Mouse (Mus musculus): ENCODE data around the gene Rab22a. TPM values are rescaled to one million over a fixed set of nuclear protein-coding genes. Genes with fewer than 3 reads are reported as not detected.
"Not testable (repeated sequence)": the region's sequence is repeated elsewhere in the genome, so short reads cannot be mapped to it uniquely, and the experiment has no call there.

Gene Rab22a
- polyA plus RNA-seq (2015; fragmentation: Nextera tagmentation; extraction: Ambion mirVana): 29.7 and 32.5 TPM in 2 replicates

DNA sequence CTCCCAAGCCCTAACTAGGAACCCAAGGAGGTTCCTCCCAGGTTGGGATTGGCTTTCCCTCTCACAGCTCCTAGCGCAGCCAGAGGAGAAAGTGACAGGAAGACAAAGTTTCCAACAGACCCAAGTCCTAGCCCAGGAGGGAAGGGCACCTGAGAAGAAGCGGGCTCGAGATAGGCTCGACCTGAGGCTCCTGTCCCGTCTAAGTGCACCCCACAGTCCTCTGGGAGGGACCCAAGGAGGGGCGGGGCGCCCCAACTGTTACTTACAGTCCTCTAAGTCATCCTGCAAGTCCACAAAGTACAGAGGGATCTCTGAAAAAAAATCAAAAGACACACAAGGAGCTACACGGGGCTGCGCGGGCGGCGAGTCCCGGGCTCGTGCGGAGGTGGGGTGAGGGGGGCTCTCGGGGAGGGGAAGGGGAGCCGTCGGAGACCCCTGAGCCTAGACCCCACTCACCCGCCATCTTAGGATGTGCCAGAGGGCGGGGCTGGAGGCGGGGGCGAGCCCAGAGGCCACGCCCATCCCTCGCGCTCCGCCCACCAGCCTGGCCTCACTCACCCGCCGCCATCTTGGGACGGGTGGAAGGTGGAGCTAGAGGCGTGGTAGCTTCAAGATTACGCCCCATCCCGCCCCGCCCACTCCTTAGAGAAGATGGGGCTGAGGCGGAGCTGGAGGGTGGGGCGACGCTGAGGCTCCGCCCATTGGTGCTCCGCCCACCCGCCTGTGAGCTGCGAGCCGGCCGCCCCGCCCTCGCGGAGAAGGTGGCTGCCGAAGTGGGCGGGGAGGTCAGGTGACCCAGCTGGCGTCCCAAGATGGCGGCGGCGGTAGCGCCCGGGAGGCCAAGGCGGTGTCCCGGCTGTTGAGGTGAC, at the start of gene Rab22a:
TSS of gene Rab22a (plus strand) at position 704 of the 869 bp plus-strand sequence.
- Histone ChIP-seq H3K36me3 (peaks cover 21% of the 10 kb centered on the region; the same call in 1 of the 2 replicates), H3K4me3 (peak within 1 kb of the TSS; percentile 82), H3K4me1 (replicated peaks) (peaks cover 29% of the 10 kb centered on the region), H3K9ac (peak within 1 kb of the TSS; percentile 91), H3K9me3 (replicated peaks) (no peaks in the 10 kb centered on the region), H3K4me2 (peak within 1 kb of the TSS; percentile 79), H3K27me3 (no peaks in the 10 kb centered on the region), H3K27ac (peak within 1 kb of the TSS; percentile 78)
- ATAC-seq (replicated peaks; ENCODE audit: insufficient number of reproducible peaks, insufficient read depth, low FRiP score, low read depth): peak; percentile 99
- WGBS: under 1% methylated on average over 53 of the region's 55 CpGs

- Histone ChIP-seq H3K36me3 (peaks cover 6% of the 10 kb centered on the region; the same call in 1 of the 2 replicates), H3K9ac (no peak overlapping the region), H3K4me3 (no peak overlapping the region), H3K4me2 (no peak overlapping the region), H3K4me1 (replicated peaks) (no peaks in the 10 kb centered on the region), H3K9me3 (replicated peaks) (no peaks in the 10 kb centered on the region), H3K27me3 (no peaks in the 10 kb centered on the region), H3K27ac (no peak overlapping the region)
- 82% methylated on average over 11 of the region's 11 CpGs for WGBS
- no peak for ATAC-seq (replicated peaks; ENCODE audit: insufficient number of reproducible peaks, insufficient read depth, low FRiP score, low read depth)
Observed at GRCm38 (mm10) chr2:173615378-173616081, 44.0 kb upstream of the Rab22a start.

DNA sequence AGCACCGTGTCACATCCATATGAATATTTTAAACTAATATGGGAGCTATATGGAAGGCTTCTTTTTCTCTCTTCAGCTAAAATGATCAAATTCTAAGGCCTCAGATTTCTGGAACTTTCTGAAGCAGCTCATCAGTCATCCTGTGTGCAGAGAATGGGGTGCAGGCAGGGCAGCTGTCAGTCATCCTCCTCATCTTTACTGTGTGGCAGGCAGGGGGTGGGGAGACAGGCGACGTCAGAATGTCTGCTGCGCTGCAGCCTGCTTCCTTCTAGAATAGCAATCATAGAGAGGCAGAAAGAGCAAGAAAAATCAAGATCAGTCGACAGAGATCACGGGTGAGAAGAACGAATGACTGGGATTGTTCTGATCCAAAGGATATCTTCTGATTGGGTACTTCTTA, 43.4 kb upstream of the Rab22a start:
- WGBS: 78% methylated on average over 7 of the region's 7 CpGs
- H3K4me3 ChIP-seq: no peak overlapping the region
- peaks cover 6% of the 10 kb centered on the region; the same call in 1 of the 2 replicates for H3K36me3 ChIP-seq
- no peak overlapping the region for H3K4me2 ChIP-seq
- no peak for ATAC-seq (replicated peaks; ENCODE audit: insufficient number of reproducible peaks, insufficient read depth, low FRiP score, low read depth)
- no peak overlapping the region for H3K27ac ChIP-seq
- H3K9ac ChIP-seq: no peak overlapping the region
- no peaks in the 10 kb centered on the region for H3K9me3 ChIP-seq (replicated peaks)
- no peaks in the 10 kb centered on the region for H3K27me3 ChIP-seq
- no peaks in the 10 kb centered on the region for H3K4me1 ChIP-seq (replicated peaks)

- H3K36me3 ChIP-seq: peaks cover 6% of the 10 kb centered on the region; the same call in 1 of the 2 replicates
- H3K4me1 ChIP-seq (replicated peaks): peaks cover 3% of the 10 kb centered on the region
- 85% methylated on average over 5 of the region's 5 CpGs for WGBS
- no peak for ATAC-seq (replicated peaks; ENCODE audit: insufficient number of reproducible peaks, insufficient read depth, low FRiP score, low read depth)
- H3K4me2 ChIP-seq: no peak overlapping the region
- H3K9ac ChIP-seq: no peak overlapping the region
- H3K27me3 ChIP-seq: no peaks in the 10 kb centered on the region
- no peak overlapping the region for H3K4me3 ChIP-seq
- H3K9me3 ChIP-seq (replicated peaks): no peaks in the 10 kb centered on the region
- H3K27ac ChIP-seq: no peak overlapping the region
Observed at GRCm38 (mm10) chr2:173619132-173619531, 40.4 kb upstream of the Rab22a start.

DNA sequence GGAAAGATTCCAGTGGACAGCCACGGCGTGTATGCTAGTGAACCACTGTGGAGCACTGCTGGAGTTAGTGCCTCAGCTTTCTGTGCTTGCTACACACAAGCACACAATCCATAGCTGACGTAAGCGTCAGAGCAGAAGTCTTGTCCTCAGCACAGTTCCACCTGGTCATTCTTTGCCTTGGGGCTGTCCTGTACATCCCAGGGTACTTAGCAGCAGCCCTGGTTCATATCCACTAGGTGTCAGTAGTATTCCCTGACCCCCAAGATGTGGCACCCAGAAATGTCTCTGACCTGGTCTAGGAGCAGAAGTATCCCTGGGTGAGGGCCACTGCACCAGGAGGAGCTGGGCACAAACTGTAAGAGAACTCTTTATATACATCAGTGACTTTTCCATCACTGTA, 38.9 kb upstream of the Rab22a start:
- Histone ChIP-seq H3K27ac (no peak overlapping the region), H3K9me3 (replicated peaks) (no peaks in the 10 kb centered on the region), H3K4me1 (replicated peaks) (peaks cover 3% of the 10 kb centered on the region), H3K36me3 (no peaks in the 10 kb centered on the region), H3K27me3 (no peaks in the 10 kb centered on the region), H3K9ac (no peak overlapping the region), H3K4me2 (no peak overlapping the region), H3K4me3 (no peak overlapping the region)
- 88% methylated on average over 4 of the region's 4 CpGs for WGBS
- no peak for ATAC-seq (replicated peaks; ENCODE audit: insufficient number of reproducible peaks, insufficient read depth, low FRiP score, low read depth)

DNA sequence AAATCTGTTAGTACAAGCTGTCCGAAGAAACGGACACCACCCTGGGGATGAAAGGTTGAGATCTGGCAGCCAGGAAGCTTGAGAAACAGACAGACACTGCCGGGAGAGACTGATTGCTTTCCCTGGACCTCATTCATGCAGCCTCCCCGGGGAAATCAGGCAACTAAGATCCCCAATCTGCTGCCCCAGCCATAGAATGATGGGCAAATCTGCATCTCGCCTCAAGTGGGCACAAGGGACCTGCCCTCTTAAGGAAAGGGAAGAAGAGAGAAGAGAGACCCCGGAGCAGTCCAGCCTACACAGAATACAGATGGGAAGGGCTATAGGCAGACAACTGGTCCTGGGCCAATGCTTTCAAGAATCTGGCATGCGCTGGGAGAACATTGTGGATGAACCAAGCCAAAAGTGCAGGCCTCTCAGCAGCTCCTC, 37.4 kb upstream of the Rab22a start:
- H3K36me3 ChIP-seq: no peaks in the 10 kb centered on the region
- WGBS: 58% methylated on average over 7 of the region's 7 CpGs
- H3K4me2 ChIP-seq: no peak overlapping the region
- H3K27me3 ChIP-seq: no peaks in the 10 kb centered on the region
- peaks cover 3% of the 10 kb centered on the region for H3K4me1 ChIP-seq (replicated peaks)
- no peaks in the 10 kb centered on the region for H3K9me3 ChIP-seq (replicated peaks)
- no peak for ATAC-seq (replicated peaks; ENCODE audit: insufficient number of reproducible peaks, insufficient read depth, low FRiP score, low read depth)
- no peak overlapping the region for H3K27ac ChIP-seq
- no peak overlapping the region for H3K4me3 ChIP-seq
- no peak overlapping the region for H3K9ac ChIP-seq

DNA sequence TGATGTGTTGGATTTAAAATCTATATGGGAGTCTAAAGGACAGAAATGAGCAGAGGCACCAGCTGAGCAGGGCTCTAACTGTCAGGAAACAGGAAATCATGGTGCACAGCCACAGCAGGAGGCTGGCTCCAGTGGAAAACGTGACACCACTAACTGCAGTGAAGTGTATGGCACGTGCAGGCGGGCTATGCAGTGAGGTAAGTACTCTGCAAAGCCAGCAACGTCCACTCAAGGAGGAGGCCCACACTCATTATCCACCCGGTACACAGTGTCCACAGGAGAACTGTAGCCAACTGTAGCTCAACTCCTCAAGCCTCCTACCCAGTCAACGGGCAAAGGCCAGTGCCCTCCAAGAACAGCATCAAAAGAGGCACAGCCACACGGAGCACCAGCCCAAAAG, 34.9 kb upstream of the Rab22a start:
- Histone ChIP-seq H3K9me3 (replicated peaks) (no peaks in the 10 kb centered on the region), H3K4me2 (no peak overlapping the region), H3K4me3 (no peak overlapping the region), H3K27ac (no peak overlapping the region), H3K4me1 (replicated peaks) (peaks cover 6% of the 10 kb centered on the region), H3K36me3 (no peaks in the 10 kb centered on the region), H3K9ac (no peak overlapping the region), H3K27me3 (no peaks in the 10 kb centered on the region)
- 62% methylated on average over 7 of the region's 7 CpGs for WGBS
- ATAC-seq (replicated peaks; ENCODE audit: insufficient number of reproducible peaks, insufficient read depth, low FRiP score, low read depth): no peak

GRCm38 (mm10) chr2:173625786-173626185, 33.8 kb upstream of the Rab22a start:
- no peak for ATAC-seq (replicated peaks; ENCODE audit: insufficient number of reproducible peaks, insufficient read depth, low FRiP score, low read depth)
- Histone ChIP-seq H3K9me3 (replicated peaks) (no peaks in the 10 kb centered on the region), H3K27me3 (no peaks in the 10 kb centered on the region), H3K4me2 (no peak overlapping the region), H3K4me3 (no peak overlapping the region), H3K36me3 (no peaks in the 10 kb centered on the region), H3K27ac (no peak overlapping the region), H3K9ac (no peak overlapping the region), H3K4me1 (replicated peaks) (peaks cover 6% of the 10 kb centered on the region)
- WGBS: 89% methylated on average over 3 of the region's 3 CpGs

- H3K27me3 ChIP-seq; H3K9me3 ChIP-seq (replicated peaks); H3K36me3 ChIP-seq; H3K27ac ChIP-seq; H3K9ac ChIP-seq; H3K4me3 ChIP-seq; H3K4me2 ChIP-seq; ATAC-seq (replicated peaks; ENCODE audit: insufficient number of reproducible peaks, insufficient read depth, low FRiP score, low read depth); H3K4me1 ChIP-seq (replicated peaks): not testable (repeated sequence)
- WGBS: 88% methylated on average over 15 of the region's 15 CpGs
Observed at GRCm38 (mm10) chr2:173634106-173634505, 25.5 kb upstream of the Rab22a start.

GRCm38 (mm10) chr2:173641370-173641769, 18.2 kb upstream of the Rab22a start:
- Histone ChIP-seq H3K9me3 (replicated peaks) (no peaks in the 10 kb centered on the region), H3K27me3 (no peaks in the 10 kb centered on the region), H3K36me3 (no peaks in the 10 kb centered on the region), H3K4me2 (no peak overlapping the region), H3K9ac (no peak overlapping the region), H3K27ac (no peak overlapping the region), H3K4me1 (replicated peaks) (peaks cover 10% of the 10 kb centered on the region), H3K4me3 (no peak overlapping the region)
- ATAC-seq (replicated peaks; ENCODE audit: insufficient number of reproducible peaks, insufficient read depth, low FRiP score, low read depth): no peak

GRCm38 (mm10) chr2:173642262-173642999, 17.1 kb upstream of the Rab22a start:
- 75% methylated on average over 15 of the region's 15 CpGs for WGBS
- no peak overlapping the region for H3K4me2 ChIP-seq
- H3K9ac ChIP-seq: no peak overlapping the region
- H3K36me3 ChIP-seq: no peaks in the 10 kb centered on the region
- H3K4me3 ChIP-seq: no peak overlapping the region
- H3K4me1 ChIP-seq (replicated peaks): peaks cover 10% of the 10 kb centered on the region
- ATAC-seq (replicated peaks; ENCODE audit: insufficient number of reproducible peaks, insufficient read depth, low FRiP score, low read depth): no peak
- H3K9me3 ChIP-seq (replicated peaks): no peaks in the 10 kb centered on the region
- H3K27me3 ChIP-seq: no peaks in the 10 kb centered on the region
- no peak overlapping the region for H3K27ac ChIP-seq

Measured in heart, embryonic 15.5 days (tissue).